Mouse (Mus musculus) hindbrain, embryonic 11.5 days (tissue): ENCODE data around the gene Abca7. TPM values are rescaled to one million over a fixed set of nuclear protein-coding genes. Genes with fewer than 3 reads are reported as not detected.
"Not testable (repeated sequence)": the region's sequence is repeated elsewhere in the genome, so short reads cannot be mapped to it uniquely, and the experiment has no call there.

Experiments used
- ATAC-seq: fragments of 200-750 bp; cut with Nextera tagmentation; 2 replicates; pipeline ENCODE4 v1.8.0; 2017; ENCODE audit warnings: mild to moderate bottlenecking, moderate TSS enrichment, moderate library complexity; ENCODE audit not compliant: low FRiP score
- DNase-seq: peaks from one replicate; pipeline ENCODE4 v3.0.0-alpha.2; 2015; ENCODE audit warnings: low spot score
- H3K27ac ChIP-seq: fragments of 300-500 bp; sonication (generic); 2 replicates; pipeline ENCODE4 v1.5.1; 2014; ENCODE audit warnings: mild to moderate bottlenecking, low read depth, low read length
- H3K27me3 ChIP-seq: fragments of 300-500 bp; sonication (generic); 2 replicates; pipeline ENCODE4 v1.6.1; 2014; ENCODE audit warnings: mild to moderate bottlenecking, low read length, moderate library complexity, mixed read lengths; ENCODE audit not compliant: control insufficient read depth, insufficient read depth
- H3K36me3 ChIP-seq: fragments of 300-500 bp; sonication (generic); 2 replicates; pipeline ENCODE4 v1.6.1; 2014; ENCODE audit warnings: mild to moderate bottlenecking, low read length, moderate library complexity, mixed read lengths; ENCODE audit not compliant: control insufficient read depth, insufficient read depth
- H3K4me1 ChIP-seq: fragments of 300-500 bp; sonication (generic); replicated peaks from 2 replicates; pipeline ENCODE4 v1.6.1; 2014; ENCODE audit warnings: low read length, mixed read lengths; ENCODE audit not compliant: control insufficient read depth, insufficient read depth
- H3K4me2 ChIP-seq: fragments of 300-500 bp; sonication (generic); replicated peaks from 2 replicates; pipeline ENCODE4 v1.6.1; 2014; ENCODE audit warnings: mild to moderate bottlenecking, low read depth, low read length
- H3K4me3 ChIP-seq: fragments of 300-500 bp; sonication (generic); 2 replicates; pipeline ENCODE4 v1.5.1; 2014; ENCODE audit warnings: low read depth, low read length
- H3K9ac ChIP-seq: fragments of 300-500 bp; sonication (generic); 2 replicates; pipeline ENCODE4 v1.6.1; 2014; ENCODE audit warnings: low read depth, low read length
- H3K9me3 ChIP-seq: fragments of 300-500 bp; sonication (generic); 2 replicates; pipeline ENCODE4 v1.6.1; 2016; ENCODE audit warnings: low read length; ENCODE audit not compliant: control insufficient read depth
- WGBS: fragments of 180-500 bp; shearing (Covaris S2); extraction: QIAGEN DNeasy Blood & Tissue Kit; methylation state at CpG from one replicate; pipeline ENCODE4 v1.1.7; 2014; 5-methylcytosine and 5-hydroxymethylcytosine counted together
- polyA plus RNA-seq: library from polyadenylated mRNA; unstranded; fragments of >200 nt; fragmentation: Nextera tagmentation; extraction: Ambion mirVana; gene quantifications from 2 replicates; pipeline ENCODE4 v1.2.1, GENCODE M21; 2014

The Abca7 gene
- polyA plus RNA-seq, 1 experiment from 2014 or later, result 2.6 TPM

GRCm38 (mm10) chr10:80033511-80034391 lies 37.5 kb downstream of the Abca7 start:
- H3K4me3 ChIP-seq, result no peak overlapping the region
- DNase-seq (no peak), ATAC-seq (no peak; the same call in 1 of the 2 replicates)
- peaks cover 9% of the 10 kb centered on the region; the same call in 1 of the 2 replicates for H3K36me3 ChIP-seq
- H3K27me3 ChIP-seq, result no peaks in the 10 kb centered on the region
- no peak overlapping the region for H3K9ac ChIP-seq
- 49% methylated on average over 9 of the region's 9 CpGs for WGBS
- H3K4me1 ChIP-seq, result peaks cover 6% of the 10 kb centered on the region
- H3K4me2 ChIP-seq, result no peak overlapping the region
- no peaks in the 10 kb centered on the region for H3K9me3 ChIP-seq
- H3K27ac ChIP-seq, result no peak overlapping the region

DNA sequence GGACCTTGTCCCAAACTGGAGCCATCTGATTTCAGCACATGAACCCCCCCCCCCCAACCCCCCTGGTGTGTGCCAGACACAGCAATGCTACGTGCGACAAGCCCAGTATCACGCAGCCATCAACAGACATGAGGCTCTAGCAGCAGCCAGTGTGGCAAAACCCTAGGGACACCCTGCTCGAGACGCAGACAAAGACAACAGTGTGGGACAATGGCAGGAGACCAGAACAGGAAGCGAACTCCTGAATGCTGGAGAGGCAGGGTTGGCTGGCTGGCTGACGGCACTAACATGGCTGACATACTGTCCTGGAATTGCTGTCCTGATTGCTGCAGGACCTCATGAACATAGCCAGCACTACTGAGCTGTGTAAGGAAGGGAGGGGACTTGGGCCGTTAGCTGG lies 38.9 kb downstream of the Abca7 start:
- H3K4me3 ChIP-seq, result no peak overlapping the region
- H3K9me3 ChIP-seq, result no peaks in the 10 kb centered on the region
- DNase-seq, result no peak
- H3K36me3 ChIP-seq, result peaks cover 9% of the 10 kb centered on the region; the same call in 1 of the 2 replicates
- WGBS, result 69% methylated on average over 8 of the region's 8 CpGs
- H3K27ac ChIP-seq, result no peak overlapping the region
- H3K4me1 ChIP-seq, result peaks cover 6% of the 10 kb centered on the region
- peak overlapping the region; percentile 23; the same call in 1 of the 2 replicates for H3K9ac ChIP-seq
- H3K27me3 ChIP-seq, result no peaks in the 10 kb centered on the region
- H3K4me2 ChIP-seq, result no peak overlapping the region
- no peak for ATAC-seq

DNA sequence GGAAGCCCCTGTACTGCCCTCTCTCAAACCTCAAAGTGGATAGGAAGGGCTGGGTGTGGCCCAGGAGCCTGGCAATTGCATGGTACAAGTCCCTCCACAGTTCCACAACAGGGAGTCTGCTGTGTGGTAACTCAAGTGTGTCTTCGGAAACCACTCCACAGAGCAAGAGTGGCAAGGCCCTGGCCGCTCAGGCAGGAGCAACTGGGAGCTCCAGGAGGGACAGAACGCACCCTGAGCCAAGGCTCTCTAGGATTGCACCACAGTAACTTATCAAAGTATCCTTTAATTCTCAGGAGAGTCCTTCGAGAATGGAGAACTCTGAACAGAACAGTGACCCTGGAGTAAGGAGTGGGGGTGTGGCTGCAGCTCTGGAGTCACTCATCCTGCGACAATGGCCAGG lies 39.4 kb downstream of the Abca7 start:
- Histone ChIP-seq H3K4me3 (no peak overlapping the region), H3K9ac (peak overlapping the region; percentile 23; the same call in 1 of the 2 replicates), H3K4me1 (peaks cover 6% of the 10 kb centered on the region), H3K9me3 (no peaks in the 10 kb centered on the region), H3K27ac (no peak overlapping the region), H3K36me3 (peaks cover 9% of the 10 kb centered on the region; the same call in 1 of the 2 replicates), H3K4me2 (no peak overlapping the region), H3K27me3 (no peaks in the 10 kb centered on the region)
- DNase-seq (no peak), ATAC-seq (no peak)
- WGBS, result 93% methylated on average over 5 of the region's 5 CpGs

- H3K9ac ChIP-seq, result no peak overlapping the region
- peaks cover 6% of the 10 kb centered on the region for H3K4me1 ChIP-seq
- no peak overlapping the region for H3K4me3 ChIP-seq
- H3K9me3 ChIP-seq, result no peaks in the 10 kb centered on the region
- no peak overlapping the region for H3K4me2 ChIP-seq
- WGBS, result 95% methylated on average over 13 of the region's 13 CpGs
- ATAC-seq, result no peak
- no peaks in the 10 kb centered on the region for H3K27me3 ChIP-seq
- no peak overlapping the region for H3K27ac ChIP-seq
- H3K36me3 ChIP-seq, result peaks cover 9% of the 10 kb centered on the region; the same call in 1 of the 2 replicates
- DNase-seq, result no peak
Observed at GRCm38 (mm10) chr10:80036832-80037231, 40.5 kb downstream of the Abca7 start.

- Histone ChIP-seq H3K9me3 (no peaks in the 10 kb centered on the region), H3K27me3 (no peaks in the 10 kb centered on the region), H3K27ac (peak within 1 kb of the TSS; percentile 49; the same call in 1 of the 2 replicates), H3K4me2 (peak within 1 kb of the TSS; percentile 75), H3K4me3 (peak within 1 kb of the TSS; percentile 84), H3K36me3 (peaks cover 9% of the 10 kb centered on the region; the same call in 1 of the 2 replicates), H3K9ac (peak within 1 kb of the TSS; percentile 82), H3K4me1 (peaks cover 6% of the 10 kb centered on the region)
- ATAC-seq (peak; percentile 96), DNase-seq (peak; percentile 98)
- under 1% methylated on average over 40 of the region's 40 CpGs for WGBS
Observed at GRCm38 (mm10) chr10:80039559-80039979, 43.3 kb downstream of the Abca7 start, which contains the start of gene Polr2e. Gene Polr2e, minus strand, starts transcription at chr10:80039795.

DNA sequence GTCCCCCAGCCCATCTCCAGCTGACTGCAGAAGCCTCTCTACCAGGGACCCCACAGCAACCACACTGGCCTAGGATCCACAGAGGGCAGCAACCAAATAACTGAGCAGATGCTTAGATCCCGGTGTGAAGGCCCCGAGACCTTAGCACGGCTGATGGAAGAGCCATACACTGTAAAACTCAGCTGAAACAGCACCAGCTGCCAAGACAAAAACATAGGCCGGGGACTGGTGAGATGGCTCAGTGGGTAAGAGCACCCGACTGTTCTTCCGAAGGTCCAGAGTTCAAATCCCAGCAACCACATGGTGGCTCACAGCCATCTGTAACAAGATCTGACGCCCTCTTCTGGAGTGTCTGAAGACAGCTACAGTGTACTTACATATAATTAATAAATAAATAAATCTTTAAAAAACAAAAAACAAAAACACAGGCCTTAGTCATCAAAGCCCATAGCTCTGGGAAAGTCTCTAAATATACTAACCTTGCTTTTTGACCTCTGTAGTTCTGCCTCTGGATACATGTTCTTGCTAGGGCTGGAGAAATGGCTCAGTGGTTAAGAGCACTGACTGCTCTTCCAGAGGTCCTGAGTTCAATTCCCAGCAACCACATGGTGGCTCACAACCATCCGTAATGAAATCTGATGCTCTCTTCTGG lies 45.2 kb downstream of the Abca7 start:
- WGBS, result 89% methylated on average over 8 of the region's 8 CpGs
- not testable (repeated sequence) for ATAC-seq, H3K36me3 ChIP-seq, H3K27me3 ChIP-seq, H3K9ac ChIP-seq, H3K4me1 ChIP-seq, DNase-seq, H3K9me3 ChIP-seq, H3K4me2 ChIP-seq, H3K4me3 ChIP-seq, H3K27ac ChIP-seq

DNA sequence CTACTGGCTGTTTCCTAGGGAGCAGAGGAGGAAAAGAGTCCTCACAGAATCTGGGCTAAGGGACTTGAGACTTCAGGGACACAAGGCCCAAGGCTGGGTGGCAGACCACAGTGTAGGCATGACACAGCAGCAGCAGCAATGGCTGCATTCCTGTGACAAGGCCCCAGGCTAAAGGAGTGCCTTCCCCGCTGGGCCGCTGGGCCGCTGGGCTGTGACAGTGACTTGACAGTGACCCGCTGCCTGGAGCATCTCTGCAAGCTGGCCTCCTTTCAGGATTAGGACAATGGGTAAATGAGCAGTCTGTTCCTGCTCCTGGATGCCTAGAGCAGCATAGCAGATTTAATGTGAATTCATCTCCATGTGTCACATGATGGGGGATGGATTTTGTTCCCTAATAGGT lies 47.8 kb downstream of the Abca7 start:
- DNase-seq, result peak; percentile 55
- Histone ChIP-seq H3K27ac (peak overlapping the region; percentile 79), H3K27me3 (no peaks in the 10 kb centered on the region), H3K36me3 (no peaks in the 10 kb centered on the region), H3K4me3 (no peak overlapping the region), H3K9ac (no peak overlapping the region), H3K4me2 (no peak overlapping the region), H3K9me3 (no peaks in the 10 kb centered on the region), H3K4me1 (peaks cover 7% of the 10 kb centered on the region; the same call in 1 of the 2 replicates)
- ATAC-seq, result no peak
- WGBS, result 17% methylated on average over 4 of the region's 4 CpGs

- not testable (repeated sequence) for H3K4me2 ChIP-seq, H3K9me3 ChIP-seq, H3K4me3 ChIP-seq, H3K27me3 ChIP-seq, DNase-seq, H3K9ac ChIP-seq, H3K36me3 ChIP-seq, ATAC-seq, H3K4me1 ChIP-seq, H3K27ac ChIP-seq
- 78% methylated on average over 2 of the region's 4 CpGs for WGBS
Observed at GRCm38 (mm10) chr10:80045364-80045763, 49.1 kb downstream of the Abca7 start.
